Mouse (Mus musculus) heart, embryonic 13.5 days (tissue): ENCODE measurements around the gene Fank1. TPM values are rescaled to one million over a fixed set of nuclear protein-coding genes. Genes with fewer than 3 reads are reported as not detected.

Experiments used
- polyA plus RNA-seq: library from polyadenylated mRNA; unstranded; fragments of >200 nt; fragmentation: Nextera tagmentation; extraction: Ambion mirVana; gene quantifications from 2 replicates; pipeline ENCODE4 v1.2.1, GENCODE M21; 2015

The Fank1 gene
- polyA plus RNA-seq, 1 experiment from 2014 or later = not detected

Other genes with a start within 250 kb of the Fank1 start
- gene Tex36, start 174.7 kb upstream of the Fank1 start, polyA plus RNA-seq = not detected in 2 replicates
- gene Edrf1, start 139.3 kb upstream of the Fank1 start, polyA plus RNA-seq = 10.4 and 11.7 TPM in 2 replicates
- gene Mmp21, start 96.8 kb upstream of the Fank1 start, polyA plus RNA-seq = not detected in 2 replicates
- gene Bccip, start 67.5 kb upstream of the Fank1 start, polyA plus RNA-seq = 81.7 and 88.8 TPM in 2 replicates
- 29.5 and 34.2 TPM in 2 replicates for gene Uros, start 66.8 kb upstream of the Fank1 start, polyA plus RNA-seq
- gene Dhx32, start 5.9 kb downstream of the Fank1 start, polyA plus RNA-seq = 27.9 and 29.4 TPM in 2 replicates